Mouse (Mus musculus) myocyte (in vitro differentiated cells): ENCODE measurements around the gene Slc7a8.

Experiments used
- CEBPB ChIP-seq: IDR thresholded peaks from 2 replicates; pipeline ENCODE4 v1.6.1; 2011; ENCODE audit warnings: mild to moderate bottlenecking, moderate library complexity; ENCODE audit not compliant: poor library complexity, insufficient read depth, severe bottlenecking
- POLR2A ChIP-seq: IDR thresholded peaks from one replicate; pipeline ENCODE4 v1.6.1; 2011; ENCODE audit warnings: low read depth, mild to moderate bottlenecking, control low read depth, moderate library complexity; ENCODE audit not compliant: insufficient read length

- TF ChIP-seq CEBPB (no peak), POLR2A (no peak)
Observed at GRCm38 (mm10) chr14:54686063-54686521, 95.7 kb downstream of the Slc7a8 start, which contains the start of gene 1700123O20Rik.
